Mouse (Mus musculus) layer of hippocampus, postnatal 25 days (tissue): Measurements from ENCODE around the gene Mas1. TPM values are rescaled to one million over a fixed set of nuclear protein-coding genes. Genes with fewer than 3 reads are reported as not detected.
"Not testable (repeated sequence)": the region's sequence is repeated elsewhere in the genome, so short reads cannot be mapped to it uniquely, and the experiment has no call there.

Experiments used
- DNase-seq, 2 experiments: peaks; one replicate each; pipeline ENCODE4 v3.0.0; 2022; ENCODE audit warnings: mixed read lengths in 2 of 2, low spot score in 1 of 2; ENCODE audit errors: extremely low spot score in 1 of 2
- total RNA-seq, 2 experiments: library from RNA; stranded (reverse); gene quantifications; 2 replicates each; pipeline ENCODE4 v1.2.3; 2021

The Mas1 gene
- total RNA-seq = 10 to 100 TPM; 49.6 to 62.9 TPM

- DNase-seq = no peak
Measured at GRCm38 (mm10) chr17:12868043-12868442, at the start of gene Mas1. Mas1 (minus strand) TSS chr17:12868143.

GRCm38 (mm10) chr17:12916588-12917380 lies 48.8 kb upstream of the Mas1 start:
- DNase-seq = peak in 1 of 2 experiments; percentile 32

- peak; percentile 90 to 91 for DNase-seq
Measured at GRCm38 (mm10) chr17:12915881-12916583, 48.1 kb upstream of the Mas1 start, which contains the start of gene Mrpl18. Mrpl18 (minus strand) TSS chr17:12916345.

GRCm38 (mm10) chr17:12915488-12915880 lies 47.5 kb upstream of the Mas1 start, which contains the start of gene Tcp1:
Tcp1 (plus strand) TSS chr17:12915701.
- peak in 1 of 2 experiments; percentile 18 for DNase-seq

- no peak for DNase-seq
Measured at GRCm38 (mm10) chr17:12910391-12910790, 42.4 kb upstream of the Mas1 start.

DNA sequence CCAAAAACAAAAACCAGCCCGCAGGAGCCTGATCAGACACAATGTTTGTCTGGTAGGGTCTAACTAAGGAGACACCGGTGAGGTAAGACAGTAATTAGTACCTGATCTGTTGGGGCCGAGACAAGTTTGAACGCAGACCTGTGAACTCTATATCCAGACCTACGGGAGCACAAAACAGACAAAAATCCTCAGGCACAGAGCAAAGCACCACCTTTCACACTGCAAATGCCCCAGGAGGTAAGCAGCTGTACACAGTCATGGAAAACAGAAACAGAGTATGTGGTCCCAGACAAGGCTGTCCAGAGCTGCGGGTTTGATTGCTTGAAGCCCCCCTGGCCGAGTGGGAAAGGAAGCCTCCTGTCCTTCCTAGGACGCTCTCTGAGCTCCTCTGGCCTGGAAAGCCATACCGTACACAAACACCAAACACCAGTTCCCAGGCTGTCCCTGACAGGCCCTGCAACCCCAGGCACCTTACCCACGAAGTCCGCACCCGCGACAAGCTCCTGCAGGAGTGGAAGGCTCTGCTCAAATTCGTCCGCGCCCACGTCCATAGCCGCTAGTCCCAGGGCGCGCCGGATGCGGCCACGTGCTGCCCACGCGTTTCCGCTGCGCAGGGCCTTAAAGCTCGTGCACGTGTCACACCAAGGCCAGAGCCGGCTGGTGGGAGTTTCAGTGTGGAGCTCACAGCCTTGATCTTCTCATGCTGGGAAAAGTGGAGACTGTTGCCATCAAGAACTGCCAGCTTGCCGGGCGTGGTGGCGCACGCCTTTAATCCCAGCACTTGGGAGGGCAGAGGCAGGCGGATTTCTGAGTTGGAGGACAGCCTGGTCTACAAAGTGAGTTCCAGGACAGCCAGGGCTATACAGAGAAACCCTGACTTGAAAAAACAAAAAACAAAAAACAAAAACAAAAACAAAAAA lies 41.7 kb upstream of the Mas1 start, which contains the start of gene Pnldc1:
Gene Pnldc1 (minus strand): TSS at position 870 of the 920 bp plus-strand sequence.
- no peak for DNase-seq

DNA sequence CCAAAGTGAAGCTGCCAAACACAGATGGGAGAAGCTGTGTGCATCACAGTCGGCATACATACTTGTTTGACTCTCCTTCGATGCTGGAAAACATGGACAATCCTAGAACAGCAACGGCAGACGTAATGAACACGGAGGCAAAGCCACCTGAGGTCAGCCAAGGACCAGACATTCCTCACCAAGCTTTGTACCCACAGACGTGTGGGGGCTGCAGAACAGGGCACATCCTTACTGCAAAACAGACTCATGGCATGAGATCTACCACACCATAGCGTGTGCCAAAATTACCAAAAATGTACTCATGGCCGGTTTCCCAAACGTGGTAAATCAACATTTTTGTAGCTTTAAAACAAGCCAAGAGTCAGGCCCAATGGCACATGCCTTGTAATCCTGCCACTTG lies 38.5 kb upstream of the Mas1 start:
- no peak for DNase-seq

- no peak for DNase-seq
Measured at GRCm38 (mm10) chr17:12905810-12906209, 37.9 kb upstream of the Mas1 start.

DNA sequence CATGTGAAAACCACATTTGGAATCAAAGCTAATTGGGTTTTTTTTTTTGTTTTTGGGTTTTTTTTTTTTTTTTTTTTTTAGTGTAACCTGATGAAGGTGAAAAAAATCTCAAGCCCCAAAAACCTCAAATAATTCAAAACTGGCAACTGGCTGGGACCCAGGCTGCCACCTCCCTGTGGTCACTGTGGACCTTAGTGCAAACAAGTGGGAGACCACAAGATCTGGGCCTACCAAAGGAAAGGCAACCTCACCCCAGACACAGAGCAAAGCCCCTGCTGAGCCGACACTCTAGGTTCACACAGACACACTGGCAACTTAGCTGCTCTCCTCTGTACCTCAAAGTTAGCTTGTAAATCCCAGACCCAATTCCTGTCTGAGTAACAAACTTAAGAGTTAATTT lies 36.4 kb upstream of the Mas1 start:
- no peak for DNase-seq

- DNase-seq = no peak
Measured at GRCm38 (mm10) chr17:12903372-12904333, 35.7 kb upstream of the Mas1 start.

GRCm38 (mm10) chr17:12902291-12902690 lies 34.3 kb upstream of the Mas1 start:
- DNase-seq = no peak

GRCm38 (mm10) chr17:12898607-12899006 lies 30.7 kb upstream of the Mas1 start:
- not testable (repeated sequence) for DNase-seq

DNA sequence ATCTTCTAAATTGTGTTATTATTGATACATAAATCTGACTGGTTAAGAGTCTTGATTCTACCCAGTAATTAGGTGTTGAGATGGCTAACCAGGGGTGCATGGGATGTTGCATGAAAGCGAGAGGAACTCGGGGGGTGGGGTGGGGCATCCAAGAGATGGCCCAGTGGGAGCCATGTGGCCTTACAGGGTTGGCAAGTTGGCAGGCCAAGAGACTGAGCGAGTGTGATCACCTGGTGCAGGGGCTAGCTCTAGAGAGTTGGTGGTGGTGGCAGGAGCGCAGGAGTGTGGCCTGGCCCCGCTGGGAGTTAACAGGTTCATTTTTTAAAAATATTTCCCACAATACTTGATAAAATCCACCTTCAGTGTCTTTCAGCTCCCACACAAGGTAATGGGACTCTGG lies 29.7 kb upstream of the Mas1 start:
- DNase-seq = no peak

DNA sequence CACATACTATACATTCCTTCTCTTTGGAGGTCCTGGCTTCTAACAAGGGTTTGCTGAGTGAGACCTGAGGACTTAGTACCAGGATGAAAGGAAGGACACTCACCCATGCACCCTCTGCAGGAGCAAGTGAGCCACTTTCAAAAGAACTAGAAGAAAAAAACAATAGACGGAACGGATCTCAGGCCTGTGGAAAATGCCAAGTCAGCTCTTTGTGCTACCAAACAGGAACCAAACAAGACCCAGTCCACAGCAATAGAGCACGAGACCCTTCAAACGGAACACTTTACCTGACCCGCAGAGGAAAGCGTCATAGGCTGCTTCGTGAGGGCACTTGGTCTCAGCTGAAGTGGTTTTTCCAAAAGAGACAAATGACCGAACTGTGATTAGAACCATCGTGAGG lies 24.1 kb upstream of the Mas1 start:
- DNase-seq = no peak

- DNase-seq = no peak
Measured at GRCm38 (mm10) chr17:12891054-12891453, 23.1 kb upstream of the Mas1 start.

GRCm38 (mm10) chr17:12887021-12887775 lies 19.3 kb upstream of the Mas1 start:
- DNase-seq = no peak

DNA sequence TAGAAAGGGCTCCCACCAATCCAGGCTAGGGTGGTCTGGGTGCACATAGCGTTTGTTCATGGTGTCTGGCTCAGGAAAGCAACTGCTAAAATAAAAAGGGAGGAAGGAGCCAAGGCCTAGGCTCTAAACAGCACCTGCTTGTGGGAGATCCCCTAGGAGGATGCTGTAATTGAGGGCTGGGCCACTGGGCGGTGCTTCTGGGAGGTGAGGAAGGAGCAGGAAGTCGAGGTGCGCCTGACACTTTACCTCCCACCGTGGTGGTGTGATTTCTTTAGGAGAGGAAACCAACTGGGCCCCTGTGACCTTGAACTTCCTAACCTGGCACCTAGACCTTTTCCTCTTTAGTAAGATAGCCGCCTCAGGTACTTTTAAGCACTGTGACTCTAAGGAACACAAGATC lies 18.7 kb upstream of the Mas1 start:
- no peak for DNase-seq

DNA sequence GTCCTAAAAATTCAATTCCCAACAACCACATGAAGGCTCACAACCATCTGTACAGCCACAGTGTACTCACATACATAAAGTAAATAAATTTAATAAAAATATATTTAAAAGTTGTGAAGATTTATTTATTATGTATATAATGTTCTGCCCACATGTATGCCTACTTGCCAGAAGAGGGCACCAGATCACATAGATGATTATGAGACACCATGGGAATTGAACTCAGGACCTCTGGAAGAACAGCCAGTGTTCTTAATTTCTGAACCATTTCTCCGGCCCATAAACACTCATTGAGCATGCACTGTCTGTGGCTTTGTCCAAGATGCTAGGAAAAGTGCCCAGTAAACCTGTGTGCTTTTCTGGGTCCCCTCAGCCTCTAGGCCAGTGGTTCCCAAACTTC lies 13.3 kb upstream of the Mas1 start:
- no peak for DNase-seq

DNA sequence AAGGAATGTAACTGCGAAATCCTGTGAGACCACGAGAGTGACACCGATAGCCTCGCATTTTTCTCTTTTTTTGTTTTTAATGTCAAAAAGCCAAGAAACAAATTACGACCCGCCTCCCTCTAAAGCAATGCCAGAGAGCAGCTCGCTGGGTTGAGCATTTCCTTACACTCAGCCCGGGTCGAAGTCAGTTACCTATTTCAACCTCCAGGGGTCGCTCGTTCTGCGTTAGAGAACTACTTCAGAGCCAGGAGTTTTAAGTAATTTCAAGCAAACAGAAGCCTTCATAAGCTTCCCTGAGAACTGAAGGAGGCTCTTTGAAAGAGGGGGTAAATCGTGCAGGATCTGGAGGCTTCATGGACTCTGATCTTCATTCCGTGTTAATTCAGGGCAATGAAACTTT lies 12.2 kb upstream of the Mas1 start:
- DNase-seq = peak; percentile 73 to 81
